8 mouse cellular contexts compared by ENCODE assay signal in genomic region chr16:17759344-17759773, GRCm38 (mm10). TPM values are rescaled to one million over a fixed set of nuclear protein-coding genes. Genes with fewer than 3 reads are reported as not detected.
DNase-seq lines count a peak whose midpoint lies in the region; ATAC-seq and TF ChIP-seq lines count a peak whose summit lies in the region.

TSS of gene Klhl22 (plus strand) at chr16:17759618.

- H3K36me3 ChIP-seq in ES-Bruce4 (ENCODE audit: control insufficient read depth, insufficient read depth, low read length, poor library complexity, severe bottlenecking): no peaks in the 10 kb centered on the region
- H3K36me3 ChIP-seq in forebrain, embryonic 15.5 days: peaks cover under 1% of the 10 kb centered on the region; the same call in 1 of the 2 replicates
- no peaks in the 10 kb centered on the region for H3K36me3 ChIP-seq in liver, embryonic 16.5 days (ENCODE audit: control insufficient read depth, insufficient read depth)
- 0 out of 2 replicates have a peak, but pooled peaks cover 5% of the 10 kb centered on the region for H3K36me3 ChIP-seq in neural tube, embryonic 13.5 days

- under 1% methylated on average over 27 of the region's 28 CpGs for WGBS in forebrain, embryonic 15.5 days
- WGBS in large intestine, adult 2 months: under 1% methylated on average over 28 of the region's 28 CpGs
- WGBS in liver, embryonic 16.5 days (ENCODE audit: insufficient replicate concordance): under 1% methylated on average over 22 of the region's 28 CpGs
- WGBS in neural tube, embryonic 13.5 days: 1% methylated on average over 25 of the region's 28 CpGs

- 0 out of 2 replicates have a peak, but pooled peaks cover 3% of the 10 kb centered on the region for H3K9me3 ChIP-seq in ES-Bruce4 (replicated peaks; ENCODE audit: control insufficient read depth, insufficient read depth, low read length, poor library complexity, severe bottlenecking)
- no peaks in the 10 kb centered on the region for H3K9me3 ChIP-seq in forebrain, embryonic 15.5 days
- no peaks in the 10 kb centered on the region for H3K9me3 ChIP-seq in liver, embryonic 16.5 days (replicated peaks; ENCODE audit: control insufficient read depth, low read length)
- no peaks in the 10 kb centered on the region for H3K9me3 ChIP-seq in neural tube, embryonic 13.5 days

- peak; percentile 95 for ATAC-seq in forebrain, embryonic 15.5 days (replicated peaks)
- ATAC-seq in liver, embryonic 16.5 days (ENCODE audit: low read depth): peak; percentile 79
- ATAC-seq in neural tube, embryonic 13.5 days (ENCODE audit: low read depth): peak; percentile 93

- H3K4me1 ChIP-seq in ES-Bruce4 (ENCODE audit: control insufficient read depth, insufficient read depth, low read length): peaks cover 5% of the 10 kb centered on the region
- H3K4me1 ChIP-seq in forebrain, embryonic 15.5 days: peaks cover 34% of the 10 kb centered on the region
- peaks cover 20% of the 10 kb centered on the region for H3K4me1 ChIP-seq in liver, embryonic 16.5 days (ENCODE audit: control insufficient read depth, low read depth, low read length)
- peaks cover 46% of the 10 kb centered on the region for H3K4me1 ChIP-seq in neural tube, embryonic 13.5 days (replicated peaks)

- intact Hi-C loops in heart, postnatal 14 days (cut with DNase I): no loop called here

- H3K27me3 ChIP-seq in ES-Bruce4 (ENCODE audit: control insufficient read depth, insufficient read depth, low read length, poor library complexity, severe bottlenecking): no peaks in the 10 kb centered on the region
- no peaks in the 10 kb centered on the region for H3K27me3 ChIP-seq in forebrain, embryonic 15.5 days
- no peaks in the 10 kb centered on the region for H3K27me3 ChIP-seq in liver, embryonic 16.5 days (ENCODE audit: control insufficient read depth, insufficient read depth, low read depth, low read length)
- peaks cover 6% of the 10 kb centered on the region; the same call in 1 of the 2 replicates for H3K27me3 ChIP-seq in neural tube, embryonic 13.5 days

- H3K27ac ChIP-seq in ES-Bruce4 (ENCODE audit: insufficient read depth, low read length): no peak within 1 kb of the TSS
- peak within 1 kb of the TSS; percentile 65 for H3K27ac ChIP-seq in forebrain, embryonic 15.5 days (replicated peaks)
- H3K27ac ChIP-seq in liver, embryonic 16.5 days (ENCODE audit: low read length): peak within 1 kb of the TSS; percentile 35; the same call in 1 of the 2 replicates
- H3K27ac ChIP-seq in neural tube, embryonic 13.5 days (replicated peaks): peak within 1 kb of the TSS; percentile 83

- peak within 1 kb of the TSS; percentile 74 for H3K4me2 ChIP-seq in forebrain, embryonic 15.5 days (replicated peaks)
- H3K4me2 ChIP-seq in liver, embryonic 16.5 days (ENCODE audit: low read depth, low read length): peak within 1 kb of the TSS; percentile 94
- peak within 1 kb of the TSS; percentile 72 for H3K4me2 ChIP-seq in neural tube, embryonic 13.5 days

- DNase-seq in cerebellum, adult 11-12 months: peak; percentile 89
- peak; percentile 94 to 95 for DNase-seq in heart, postnatal 14 days
- DNase-seq in large intestine, adult 2 months (ENCODE audit: low read depth, low spot score): peak; percentile 58
- peak; percentile 71 for DNase-seq in telencephalon, adult 2 months (ENCODE audit: low read depth, low spot score)

- peak within 1 kb of the TSS; percentile 86 for H3K9ac ChIP-seq in ES-Bruce4 (ENCODE audit: low read depth, poor library complexity, severe bottlenecking)
- H3K9ac ChIP-seq in forebrain, embryonic 15.5 days (replicated peaks): peak within 1 kb of the TSS; percentile 80
- H3K9ac ChIP-seq in liver, embryonic 16.5 days (ENCODE audit: low read depth, low read length): peak within 1 kb of the TSS; percentile 68
- H3K9ac ChIP-seq in neural tube, embryonic 13.5 days: peak within 1 kb of the TSS; percentile 91

- no peak for TF ChIP-seq CTCF in ES-Bruce4 (IDR thresholded peaks at IDR 0.05; ENCODE audit: low read depth, low read length)

- peak; percentile 71 for TF ChIP-seq POLR2A in ES-Bruce4 (IDR thresholded peaks at IDR 0.05; ENCODE audit: insufficient read depth, low read length)

- H3K4me3 ChIP-seq in ES-Bruce4 (ENCODE audit: low read depth, low read length): peak within 1 kb of the TSS; percentile 81
- H3K4me3 ChIP-seq in forebrain, embryonic 15.5 days: peak within 1 kb of the TSS; percentile 60
- H3K4me3 ChIP-seq in liver, embryonic 16.5 days (ENCODE audit: low read depth, low read length): peak within 1 kb of the TSS; percentile 63
- peak within 1 kb of the TSS; percentile 70 for H3K4me3 ChIP-seq in neural tube, embryonic 13.5 days

- TF ChIP-seq EP300 in ES-Bruce4 (IDR thresholded peaks at IDR 0.05; ENCODE audit: insufficient read depth, low read depth, low read length): peak; percentile 49; the same call in 1 of the 2 replicates

RNA-seq across cellular contexts. Expression of gene Klhl22, which starts in this region (rescaled TPM):
- 40.2 and 44.0 TPM in 2 replicates for polyA plus RNA-seq in ES-Bruce4 (2011; ENCODE audit: insufficient read depth, insufficient read length, low read depth, missing spikeins)
- 69.7 and 72.1 TPM in 2 replicates for polyA plus RNA-seq in forebrain, embryonic 15.5 days (2015; fragmentation: Nextera tagmentation; extraction: Ambion mirVana)
- total RNA-seq in heart, postnatal 14 days (2021): 10 to 100 TPM; 18.2 to 21.7 TPM
- polyA plus RNA-seq in large intestine, adult 2 months (2012; rRNA removed): 38.5 and 51.9 TPM in 2 replicates
- polyA plus RNA-seq in liver, embryonic 16.5 days (2015; fragmentation: Nextera tagmentation; extraction: Ambion mirVana): 11.2 and 12.8 TPM in 2 replicates
- 76.2 and 77.1 TPM in 2 replicates for polyA plus RNA-seq in neural tube, embryonic 13.5 days (2015; fragmentation: Nextera tagmentation; extraction: Ambion mirVana)
